Mouse (Mus musculus) midbrain, embryonic 13.5 days (tissue): ENCODE results near the gene Flnc. TPM values are rescaled to one million over a fixed set of nuclear protein-coding genes. Genes with fewer than 3 reads are reported as not detected.
A peak's percentile ranks its signal among the peaks of the same experiment; 100 is the strongest.

Experiments
- ATAC-seq: fragments of 200-750 bp; cut with Nextera tagmentation; 2 replicates; pipeline ENCODE4 v1.8.0; 2017; ENCODE audit warnings: mild to moderate bottlenecking, moderate TSS enrichment, moderate library complexity
- H3K27ac ChIP-seq: fragments of 300-500 bp; sonication (generic); 2 replicates; pipeline ENCODE4 v1.5.1; 2015; ENCODE audit warnings: inconsistent platforms, mild to moderate bottlenecking, moderate library complexity
- H3K27me3 ChIP-seq: fragments of 300-500 bp; sonication (generic); 2 replicates; pipeline ENCODE4 v1.6.1; 2015; ENCODE audit warnings: mild to moderate bottlenecking, inconsistent platforms
- H3K36me3 ChIP-seq: fragments of 300-500 bp; sonication (generic); 2 replicates; pipeline ENCODE4 v1.6.1; 2015; ENCODE audit warnings: mild to moderate bottlenecking, inconsistent platforms
- H3K4me1 ChIP-seq: fragments of 300-500 bp; sonication (generic); replicated peaks from 2 replicates; pipeline ENCODE4 v1.6.1; 2015; ENCODE audit warnings: inconsistent platforms
- H3K4me2 ChIP-seq: fragments of 300-500 bp; sonication (generic); replicated peaks from 2 replicates; pipeline ENCODE4 v1.6.1; 2015; ENCODE audit warnings: moderate library complexity, mild to moderate bottlenecking, inconsistent platforms
- H3K4me3 ChIP-seq: fragments of 300-500 bp; sonication (generic); replicated peaks from 2 replicates; pipeline ENCODE4 v1.5.1; 2015; ENCODE audit warnings: mild to moderate bottlenecking, inconsistent platforms
- H3K9ac ChIP-seq: fragments of 300-500 bp; sonication (generic); replicated peaks from 2 replicates; pipeline ENCODE4 v1.6.1; 2015; ENCODE audit warnings: mild to moderate bottlenecking, inconsistent platforms
- H3K9me3 ChIP-seq: fragments of 300-500 bp; sonication (generic); 2 replicates; pipeline ENCODE4 v1.6.1; 2016; ENCODE audit warnings: mild to moderate bottlenecking, inconsistent platforms
- WGBS: fragments of 180-500 bp; shearing (Covaris S2); methylation state at CpG from one replicate; pipeline ENCODE4 v1.1.7; 2015; 5-methylcytosine and 5-hydroxymethylcytosine counted together
- polyA plus RNA-seq: library from polyadenylated mRNA; unstranded; fragments of >200 nt; fragmentation: Nextera tagmentation; extraction: Ambion mirVana; gene quantifications from 2 replicates; pipeline ENCODE4 v1.2.1, GENCODE M21; 2015

Gene Flnc
- polyA plus RNA-seq, 1 experiment from 2014 or later: 3.8 TPM

GRCm38 (mm10) chr6:29463388-29463787, 30.3 kb downstream of the Flnc start:
- 80% methylated on average over 3 of the region's 3 CpGs for WGBS
- no peaks in the 10 kb centered on the region for H3K27me3 ChIP-seq
- H3K4me2 ChIP-seq: no peak overlapping the region
- H3K36me3 ChIP-seq: no peaks in the 10 kb centered on the region
- H3K9me3 ChIP-seq: no peaks in the 10 kb centered on the region
- H3K9ac ChIP-seq: no peak overlapping the region
- no peak overlapping the region for H3K4me3 ChIP-seq
- no peak for ATAC-seq
- peaks cover 3% of the 10 kb centered on the region for H3K4me1 ChIP-seq
- H3K27ac ChIP-seq: no peak overlapping the region

GRCm38 (mm10) chr6:29467583-29468354, 34.7 kb downstream of the Flnc start, which contains the start of gene Atp6v1f:
Atp6v1f (plus strand) TSS chr6:29467718.
- Histone ChIP-seq H3K27me3 (no peaks in the 10 kb centered on the region), H3K9me3 (no peaks in the 10 kb centered on the region), H3K4me2 (peak within 1 kb of the TSS; percentile 74), H3K9ac (peak within 1 kb of the TSS; percentile 80), H3K27ac (peak within 1 kb of the TSS; percentile 65; the same call in 1 of the 2 replicates), H3K4me1 (peaks cover 12% of the 10 kb centered on the region), H3K4me3 (peak within 1 kb of the TSS; percentile 72), H3K36me3 (peaks cover 24% of the 10 kb centered on the region)
- peak; percentile 96 for ATAC-seq
- under 1% methylated on average over 39 of the region's 39 CpGs for WGBS

- no peak for ATAC-seq
- H3K4me3 ChIP-seq: peak overlapping the region; percentile 72
- H3K27ac ChIP-seq: no peak overlapping the region
- H3K36me3 ChIP-seq: peaks cover 24% of the 10 kb centered on the region
- peaks cover under 1% of the 10 kb centered on the region; the same call in 1 of the 2 replicates for H3K27me3 ChIP-seq
- H3K4me1 ChIP-seq: peaks cover 15% of the 10 kb centered on the region
- H3K9ac ChIP-seq: peak overlapping the region; percentile 80
- H3K9me3 ChIP-seq: no peaks in the 10 kb centered on the region
- WGBS: 89% methylated on average over 3 of the region's 3 CpGs
- peak overlapping the region; percentile 74 for H3K4me2 ChIP-seq
Observed at GRCm38 (mm10) chr6:29468851-29469250, 35.8 kb downstream of the Flnc start.

DNA sequence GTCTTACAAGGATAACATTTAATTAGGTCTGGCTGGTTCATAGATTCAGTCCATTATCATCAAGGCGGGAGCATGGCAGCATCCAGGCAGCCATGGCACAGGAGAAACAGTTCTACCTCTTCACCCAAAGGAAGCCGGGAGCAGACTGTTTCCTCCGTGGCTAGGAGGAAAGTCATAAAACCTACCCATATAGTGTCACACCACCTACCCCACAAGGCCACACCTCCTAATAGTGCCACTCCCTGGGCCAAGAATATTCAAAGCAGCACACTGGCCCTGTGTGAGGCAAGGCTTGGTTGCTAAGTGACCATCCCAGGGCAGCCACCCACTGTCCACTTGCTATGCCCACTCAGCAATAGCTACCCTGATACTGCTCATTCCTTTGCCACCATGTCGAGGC, 38.1 kb downstream of the Flnc start, which contains the start of gene Atp6v1fnb:
Atp6v1fnb (plus strand) TSS at position 301 of the 400 bp plus-strand sequence.
- H3K4me1 ChIP-seq: peaks cover 21% of the 10 kb centered on the region
- no peak within 1 kb of the TSS for H3K27ac ChIP-seq
- no peak for ATAC-seq
- 95% methylated on average over 4 of the region's 4 CpGs for WGBS
- H3K36me3 ChIP-seq: peaks cover 24% of the 10 kb centered on the region
- H3K4me3 ChIP-seq: no peak within 1 kb of the TSS
- no peak within 1 kb of the TSS for H3K4me2 ChIP-seq
- no peaks in the 10 kb centered on the region for H3K9me3 ChIP-seq
- H3K27me3 ChIP-seq: peaks cover 14% of the 10 kb centered on the region; the same call in 1 of the 2 replicates
- H3K9ac ChIP-seq: no peak within 1 kb of the TSS

DNA sequence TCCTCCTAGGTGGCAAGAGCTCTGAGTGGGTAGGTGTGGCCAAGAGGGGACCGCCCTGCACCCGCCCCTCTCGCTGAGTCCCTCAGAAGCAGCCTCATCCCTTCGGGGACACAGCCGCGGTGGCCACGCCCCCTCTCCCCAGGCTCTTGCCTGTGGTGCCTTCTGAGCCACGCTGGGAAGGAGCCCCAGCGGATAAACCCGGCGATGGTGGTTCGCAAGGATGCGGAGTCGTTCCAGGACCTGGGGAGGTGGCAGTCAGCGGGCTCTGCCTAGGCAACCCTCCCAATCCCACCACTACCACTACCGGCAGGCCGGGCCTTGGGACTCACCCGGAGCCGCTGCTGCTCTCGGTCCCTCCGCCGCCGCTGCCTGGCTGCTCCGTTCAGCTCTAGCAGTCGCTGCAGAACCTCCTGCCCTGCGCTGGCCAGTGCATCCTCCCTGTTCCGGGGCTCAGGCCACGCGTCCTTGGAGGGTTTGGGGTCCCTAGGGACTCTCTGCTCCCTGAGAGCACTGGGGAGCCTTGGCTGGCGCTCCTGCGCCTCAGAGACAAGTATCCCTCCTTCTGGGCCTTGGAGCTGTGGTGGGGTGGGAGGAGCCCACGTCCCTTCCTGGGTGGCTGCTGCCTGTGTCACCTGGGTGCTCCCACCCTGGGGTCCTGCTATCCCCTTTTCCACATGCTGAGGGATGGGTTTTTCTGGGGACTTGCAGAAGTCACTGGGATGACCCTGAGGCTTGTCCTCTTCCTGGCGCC, 41.1 kb downstream of the Flnc start:
- H3K9me3 ChIP-seq: no peaks in the 10 kb centered on the region
- 2% methylated on average over 32 of the region's 33 CpGs for WGBS
- peaks cover 23% of the 10 kb centered on the region; the same call in 1 of the 2 replicates for H3K27me3 ChIP-seq
- ATAC-seq: peak; percentile 87
- H3K9ac ChIP-seq: peak overlapping the region; percentile 44; the same call in 1 of the 2 replicates
- H3K4me1 ChIP-seq: peaks cover 11% of the 10 kb centered on the region
- H3K36me3 ChIP-seq: peaks cover 24% of the 10 kb centered on the region
- peak overlapping the region; percentile 57 for H3K4me2 ChIP-seq
- H3K4me3 ChIP-seq: peak overlapping the region; percentile 39
- H3K27ac ChIP-seq: no peak overlapping the region

DNA sequence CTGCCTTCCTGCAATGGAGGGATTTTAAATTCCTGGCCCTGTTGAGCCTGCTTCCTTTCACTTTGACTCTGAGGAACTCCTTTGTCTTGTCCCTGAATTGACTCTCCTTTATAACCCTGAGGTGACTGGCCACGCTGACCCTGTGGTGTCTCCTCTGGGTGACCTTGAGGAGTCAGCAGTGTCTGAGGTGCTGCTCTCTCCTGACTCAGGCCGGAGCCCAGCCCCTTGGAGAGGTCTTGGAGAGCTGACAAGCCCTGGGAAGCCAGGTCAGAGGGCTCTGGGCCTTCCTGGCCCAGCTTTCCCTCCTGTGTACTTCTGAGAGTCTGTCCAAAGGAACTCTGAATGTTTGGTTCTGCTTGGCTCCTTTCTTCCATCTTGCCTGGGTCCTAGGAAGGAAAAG, 41.7 kb downstream of the Flnc start:
- ATAC-seq: no peak
- 66% methylated on average over 2 of the region's 2 CpGs for WGBS
- H3K4me2 ChIP-seq: no peak overlapping the region

GRCm38 (mm10) chr6:29482691-29483090, 49.6 kb downstream of the Flnc start:
- WGBS: 92% methylated on average over 13 of the region's 13 CpGs
- Histone ChIP-seq H3K4me3 (no peak overlapping the region), H3K27me3 (peaks cover 18% of the 10 kb centered on the region), H3K27ac (no peak overlapping the region), H3K9ac (no peak overlapping the region), H3K4me2 (no peak overlapping the region), H3K36me3 (no peaks in the 10 kb centered on the region), H3K9me3 (no peaks in the 10 kb centered on the region), H3K4me1 (peaks cover 7% of the 10 kb centered on the region)
- no peak for ATAC-seq

More for the DNA sequence above, 41.7 kb downstream of the Flnc start:
- H3K9me3 ChIP-seq: no peaks in the 10 kb centered on the region
- H3K27ac ChIP-seq: no peak overlapping the region
- H3K4me1 ChIP-seq: peaks cover 9% of the 10 kb centered on the region
- peaks cover 23% of the 10 kb centered on the region for H3K36me3 ChIP-seq
- no peak overlapping the region for H3K4me3 ChIP-seq
- H3K9ac ChIP-seq: no peak overlapping the region
- peaks cover 23% of the 10 kb centered on the region; the same call in 1 of the 2 replicates for H3K27me3 ChIP-seq

DNA sequence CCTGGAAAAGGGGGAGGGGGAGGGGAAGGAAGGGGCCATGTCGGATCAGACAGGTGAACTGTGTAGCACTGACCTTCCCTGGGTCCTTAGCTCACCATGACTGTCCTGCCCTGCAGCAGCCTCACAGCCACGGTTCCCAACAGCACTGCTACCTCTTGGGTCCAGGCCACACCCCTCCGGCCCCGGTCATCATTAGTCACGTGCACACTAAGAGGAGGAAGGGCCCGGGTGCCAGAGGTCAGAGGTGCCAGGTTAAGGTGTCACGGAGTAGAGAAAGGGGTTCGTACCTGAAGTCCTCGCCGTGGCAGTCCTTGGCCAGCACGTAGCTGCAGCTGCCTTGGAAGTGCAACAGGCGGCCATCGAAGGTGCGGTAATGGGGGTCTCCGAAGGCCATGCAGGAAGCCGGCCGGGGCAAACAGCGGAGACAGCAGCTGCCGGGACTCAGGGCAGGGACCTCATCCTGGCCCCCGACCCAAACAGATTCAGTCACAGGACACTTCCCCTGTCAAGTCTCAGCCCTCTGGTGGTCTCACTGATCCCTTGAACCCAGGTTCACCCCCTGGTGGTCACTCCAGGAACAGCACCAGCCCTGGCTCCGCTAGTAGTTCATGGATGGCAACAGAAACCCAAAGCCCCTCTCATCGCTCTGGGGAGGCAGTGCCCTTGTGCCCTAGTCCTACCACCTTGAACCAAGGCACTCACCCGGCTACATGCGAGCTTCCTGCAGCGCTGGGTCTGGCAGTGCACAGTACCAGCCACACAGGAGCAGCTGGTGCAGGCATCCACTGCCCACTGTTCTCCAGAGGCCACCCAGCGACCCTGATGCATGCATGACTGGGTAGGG, 51.9 kb downstream of the Flnc start:
- H3K27ac ChIP-seq: no peak overlapping the region
- H3K4me3 ChIP-seq: peak overlapping the region; percentile 27
- H3K9me3 ChIP-seq: no peaks in the 10 kb centered on the region
- H3K9ac ChIP-seq: 0 out of 2 replicates have a peak overlapping the region, but pooled peaks have one; percentile 21
- peak overlapping the region; percentile 57 for H3K4me2 ChIP-seq
- H3K36me3 ChIP-seq: no peaks in the 10 kb centered on the region
- ATAC-seq: peak; percentile 72
- H3K27me3 ChIP-seq: peaks cover 18% of the 10 kb centered on the region
- peaks cover 7% of the 10 kb centered on the region for H3K4me1 ChIP-seq
- 7% methylated on average over 26 of the region's 26 CpGs for WGBS

DNA sequence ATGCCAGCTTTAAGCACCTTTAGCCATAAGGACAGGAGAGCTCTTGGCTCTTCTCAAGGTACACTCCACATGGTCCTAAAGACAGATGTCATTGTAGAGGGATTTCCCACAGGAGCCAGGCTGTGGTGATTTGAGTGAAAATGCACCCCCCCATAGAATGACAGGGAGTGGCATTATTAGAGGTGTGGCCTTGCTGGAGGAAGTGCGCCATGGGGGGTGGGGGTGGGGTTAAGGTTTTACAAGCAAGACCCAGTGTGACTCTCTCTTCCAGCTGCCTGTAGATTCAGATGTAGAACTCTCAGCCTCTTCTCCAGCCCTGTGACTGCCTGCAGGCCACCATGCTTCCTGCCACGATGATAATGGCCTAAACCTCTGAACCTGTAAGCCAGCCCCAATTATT, 52.9 kb downstream of the Flnc start:
- WGBS: 62% methylated on average over 2 of the region's 2 CpGs
- Histone ChIP-seq H3K4me1 (peaks cover 7% of the 10 kb centered on the region), H3K9ac (no peak overlapping the region), H3K4me3 (no peak overlapping the region), H3K36me3 (no peaks in the 10 kb centered on the region), H3K4me2 (no peak overlapping the region), H3K9me3 (no peaks in the 10 kb centered on the region), H3K27me3 (peaks cover 18% of the 10 kb centered on the region), H3K27ac (no peak overlapping the region)
- no peak for ATAC-seq

DNA sequence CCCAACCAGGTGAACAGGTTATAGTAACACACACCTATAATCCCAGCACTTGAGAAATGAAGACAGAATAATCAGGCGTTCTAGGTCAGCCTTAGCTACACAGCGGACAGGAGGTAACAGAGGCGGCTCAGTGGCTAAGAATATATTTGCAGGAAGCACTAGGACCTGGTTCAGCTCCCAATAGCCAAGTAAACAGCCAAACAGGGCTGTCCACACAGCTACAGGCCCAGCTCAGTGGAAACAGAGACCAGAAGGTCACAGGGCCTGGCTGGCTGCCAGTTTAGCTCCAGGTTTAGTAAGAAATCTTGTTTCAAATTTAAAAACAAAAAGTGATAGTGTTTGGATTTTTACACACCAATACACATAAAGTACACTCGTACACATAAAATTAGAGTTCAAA, 61.0 kb downstream of the Flnc start:
- no peak overlapping the region for H3K4me2 ChIP-seq
- WGBS: 89% methylated on average over 4 of the region's 4 CpGs
- H3K4me3 ChIP-seq: no peak overlapping the region
- H3K27me3 ChIP-seq: peaks cover 51% of the 10 kb centered on the region
- ATAC-seq: no peak
- H3K9ac ChIP-seq: no peak overlapping the region
- H3K4me1 ChIP-seq: 0 out of 2 replicates have a peak, but pooled peaks cover 4% of the 10 kb centered on the region
- no peaks in the 10 kb centered on the region for H3K36me3 ChIP-seq
- H3K27ac ChIP-seq: no peak overlapping the region
- no peaks in the 10 kb centered on the region for H3K9me3 ChIP-seq

DNA sequence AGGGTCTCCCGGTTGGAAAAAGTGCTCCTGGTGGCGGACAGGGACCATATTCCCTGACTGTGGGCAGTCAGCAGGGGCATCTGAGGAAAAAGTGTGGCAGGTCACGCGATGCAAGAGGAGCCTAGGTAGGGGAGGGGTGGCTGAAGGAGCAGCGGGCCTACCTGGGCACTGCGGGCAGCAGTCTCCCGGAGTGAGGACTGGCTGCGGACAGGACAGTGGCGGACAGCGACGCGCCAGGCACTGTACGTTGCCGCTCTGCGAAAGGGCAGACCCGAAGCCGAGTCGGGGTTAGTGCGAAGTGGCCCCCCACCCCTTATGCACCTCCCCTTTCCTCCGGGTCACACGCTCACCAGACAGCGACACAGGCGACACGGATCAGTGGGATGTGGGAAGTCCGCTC, 63.2 kb downstream of the Flnc start:
- Histone ChIP-seq H3K4me3 (0 out of 2 replicates have a peak overlapping the region, but pooled peaks have one; percentile 7), H3K9ac (no peak overlapping the region), H3K9me3 (no peaks in the 10 kb centered on the region), H3K27me3 (peaks cover 51% of the 10 kb centered on the region), H3K36me3 (no peaks in the 10 kb centered on the region), H3K4me1 (0 out of 2 replicates have a peak, but pooled peaks cover 4% of the 10 kb centered on the region), H3K27ac (no peak overlapping the region), H3K4me2 (peak overlapping the region; percentile 12)
- 10% methylated on average over 24 of the region's 25 CpGs for WGBS
- peak; percentile 32; the same call in 1 of the 2 replicates for ATAC-seq
